Mouse (Mus musculus) C2C12 (cell line): ENCODE measurements around the gene Pxdc1.

Source experiments
- CTCF ChIP-seq: IDR thresholded peaks from one replicate; pipeline ENCODE4 v1.5.1; 2011; ENCODE audit not compliant: control insufficient read depth, insufficient read depth, insufficient read length
- MYOD1 ChIP-seq: IDR thresholded peaks from one replicate; pipeline ENCODE4 v1.6.1; 2011; ENCODE audit warnings: low read depth; ENCODE audit not compliant: control insufficient read depth, insufficient read length
- MYOG ChIP-seq: IDR thresholded peaks from one replicate; pipeline ENCODE4 v1.6.1; 2011; ENCODE audit not compliant: control insufficient read depth, insufficient read length; ENCODE audit errors: extremely low read depth

DNA sequence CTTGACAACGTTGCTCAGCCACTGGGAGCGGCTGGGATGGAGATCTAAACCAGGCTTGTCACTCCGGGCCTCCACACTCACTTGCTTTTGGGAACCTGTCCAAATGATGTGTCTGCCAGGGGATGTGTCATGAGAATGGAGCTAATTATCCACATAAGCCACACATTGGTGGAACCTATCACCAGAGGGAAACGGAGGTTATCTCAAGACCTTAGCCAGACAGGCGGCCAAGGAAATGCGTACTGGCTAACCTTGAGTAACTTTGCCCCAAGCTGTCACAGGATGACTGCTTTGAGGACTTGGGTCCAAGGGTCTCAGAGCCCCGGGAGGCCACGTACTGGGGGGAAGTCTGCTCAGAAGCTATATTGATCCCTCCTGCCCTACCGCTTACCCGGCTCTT lies 2.3 kb downstream of the Pxdc1 start:
- no peak for TF ChIP-seq CTCF
- TF ChIP-seq MYOD1, result no peak
- no peak for TF ChIP-seq MYOG
